Mouse (Mus musculus): ENCODE data around the gene Syngr2. TPM values are rescaled to one million over a fixed set of nuclear protein-coding genes. Genes with fewer than 3 reads are reported as not detected.

Gene Syngr2
- polyA plus RNA-seq, 1 experiment from 2014 or later = 33.7 TPM

Other genes with a start within 250 kb of the Syngr2 start
- gene Tnrc6c, start 155.4 kb upstream of the Syngr2 start, polyA plus RNA-seq (2014; fragmentation: Nextera tagmentation; extraction: Ambion mirVana) = 17.0 and 20.6 TPM in 2 replicates
- gene Tmc8, start 27.6 kb upstream of the Syngr2 start, polyA plus RNA-seq (2014; fragmentation: Nextera tagmentation; extraction: Ambion mirVana) = 0.86 and 0.93 TPM in 2 replicates
- gene Tmc6, start 27.5 kb upstream of the Syngr2 start, polyA plus RNA-seq (2014; fragmentation: Nextera tagmentation; extraction: Ambion mirVana) = 8.1 and 9.5 TPM in 2 replicates
- 1.5 TPM in 1 of 2 replicates, not detected in the other for gene 6030468B19Rik, start 12.0 kb upstream of the Syngr2 start, polyA plus RNA-seq (2014; fragmentation: Nextera tagmentation; extraction: Ambion mirVana)
- 0.83 and 1.2 TPM in 2 replicates for gene Gm20708, start within 50 bp of the Syngr2 start, polyA plus RNA-seq (2014; fragmentation: Nextera tagmentation; extraction: Ambion mirVana)
- gene Afmid, start 16.3 kb downstream of the Syngr2 start, polyA plus RNA-seq (2014; fragmentation: Nextera tagmentation; extraction: Ambion mirVana) = 3.4 and 3.5 TPM in 2 replicates
- gene Tk1, start 16.4 kb downstream of the Syngr2 start, polyA plus RNA-seq (2014; fragmentation: Nextera tagmentation; extraction: Ambion mirVana) = 73.3 and 84.3 TPM in 2 replicates
- gene Birc5, start 39.6 kb downstream of the Syngr2 start, polyA plus RNA-seq (2014; fragmentation: Nextera tagmentation; extraction: Ambion mirVana) = 296 and 301 TPM in 2 replicates
- not detected in 2 replicates for gene Tmem235, start 51.1 kb downstream of the Syngr2 start, polyA plus RNA-seq (2014; fragmentation: Nextera tagmentation; extraction: Ambion mirVana)
- 1.4 and 1.7 TPM in 2 replicates for gene Tha1, start 63.8 kb downstream of the Syngr2 start, polyA plus RNA-seq (2014; fragmentation: Nextera tagmentation; extraction: Ambion mirVana)
- gene Socs3, start 160.4 kb downstream of the Syngr2 start, polyA plus RNA-seq (2014; fragmentation: Nextera tagmentation; extraction: Ambion mirVana) = 3.4 and 5.6 TPM in 2 replicates
- gene Pgs1, start 176.6 kb downstream of the Syngr2 start, polyA plus RNA-seq (2014; fragmentation: Nextera tagmentation; extraction: Ambion mirVana) = 38.6 and 39.1 TPM in 2 replicates

Measured in hindbrain, embryonic 11.5 days (tissue).